Mouse (Mus musculus): Measurements from ENCODE around the gene Oca2.

Gene Oca2

GRCm38 (mm10) chr7:56239543-56239942 is at the start of gene Oca2:
Gene Oca2 (plus strand): TSS chr7:56239760.
- no peak for DNase-seq (ENCODE audit: low spot score in 2 of 2)

- no peak for DNase-seq (ENCODE audit: low spot score in 2 of 2)
These were observed 48.5 kb upstream of the Oca2 start for GRCm38 (mm10) chr7:56191041-56191440.

DNA sequence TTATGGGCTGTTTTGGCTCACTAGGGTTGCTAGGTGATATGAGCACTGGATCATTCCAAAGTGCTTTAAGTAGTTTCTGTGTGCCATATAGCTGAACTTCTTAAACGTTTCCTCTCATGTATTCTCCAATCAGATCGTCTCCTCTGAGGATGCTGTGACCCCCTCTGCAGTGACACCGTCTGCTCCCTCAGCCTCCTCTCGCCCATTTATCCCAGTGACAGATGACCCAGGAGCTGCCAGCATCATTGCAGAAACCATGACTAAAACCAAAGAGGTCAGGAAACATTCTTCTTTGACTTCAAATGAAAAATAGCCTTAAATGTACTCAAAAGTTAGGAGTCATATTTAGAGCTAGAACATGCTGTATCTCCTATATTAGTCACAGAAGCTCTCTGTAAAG is 47.9 kb upstream of the Oca2 start:
- DNase-seq (ENCODE audit: low spot score in 2 of 2): no peak

DNA sequence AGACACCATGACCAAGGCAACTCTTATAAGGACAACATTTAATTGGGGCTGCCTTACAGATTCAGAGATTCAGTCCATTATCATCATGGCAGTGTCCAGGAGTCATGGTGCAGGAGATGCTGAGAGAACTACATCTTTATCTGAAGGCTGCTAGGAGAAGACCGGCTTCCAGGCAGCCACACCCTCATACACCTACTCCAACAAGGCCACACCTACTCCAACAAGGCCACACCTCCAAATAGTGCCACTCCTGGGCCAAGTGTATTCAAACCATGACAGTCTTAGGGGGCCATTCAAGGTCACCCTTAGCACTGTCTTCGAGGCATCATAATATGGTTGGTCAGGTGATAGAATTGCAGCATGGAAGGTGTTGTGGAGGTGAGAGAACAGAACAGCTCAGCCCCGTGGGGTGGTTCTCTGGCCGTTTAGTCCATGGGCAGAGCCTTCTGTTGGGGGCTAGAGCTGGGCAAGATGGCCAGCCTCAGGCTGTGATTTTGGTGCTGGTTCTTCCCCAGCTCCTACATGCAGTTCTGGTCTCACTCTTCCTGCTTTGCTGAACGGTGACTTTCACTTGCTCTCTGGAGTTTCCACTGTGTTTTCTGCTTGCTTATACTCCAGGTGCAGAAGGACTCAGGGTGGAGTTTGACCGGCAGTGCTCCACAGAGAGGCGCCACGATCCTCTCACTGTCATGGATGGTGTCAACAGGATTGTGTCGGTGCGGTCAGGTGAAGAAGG is 37.9 kb upstream of the Oca2 start:
- no peak for DNase-seq (ENCODE audit: low spot score in 2 of 2)

- peak in 1 of 2 experiments; percentile 13 for DNase-seq (ENCODE audit: low spot score in 2 of 2)
These were observed 36.7 kb upstream of the Oca2 start for GRCm38 (mm10) chr7:56202843-56203242.

GRCm38 (mm10) chr7:56203286-56203685 is 36.3 kb upstream of the Oca2 start:
- no peak for DNase-seq (ENCODE audit: low spot score in 2 of 2)

- no peak for DNase-seq (ENCODE audit: low spot score in 2 of 2)
These were observed 34.7 kb upstream of the Oca2 start for GRCm38 (mm10) chr7:56204877-56205276.

DNA sequence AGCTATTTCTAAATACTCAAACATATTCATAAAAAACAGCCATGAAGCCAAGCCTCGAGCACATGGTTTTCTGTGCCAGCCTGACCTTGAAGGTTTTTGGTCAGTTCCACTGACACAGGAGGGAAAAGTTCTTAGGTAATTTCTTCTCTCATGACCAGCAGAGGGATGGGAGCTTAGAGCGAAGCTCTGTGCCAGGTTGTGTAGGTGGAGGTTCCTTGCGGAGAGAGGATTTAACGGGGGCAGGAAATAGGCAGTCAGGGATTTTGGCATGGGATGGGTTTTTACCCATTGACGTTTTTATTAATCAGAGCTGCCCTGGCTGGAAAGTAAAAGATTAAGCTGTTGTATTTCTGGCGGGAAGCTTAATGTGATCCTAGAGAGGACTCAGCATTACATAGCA is 18.7 kb upstream of the Oca2 start:
- DNase-seq (ENCODE audit: low spot score in 2 of 2): no peak

DNA sequence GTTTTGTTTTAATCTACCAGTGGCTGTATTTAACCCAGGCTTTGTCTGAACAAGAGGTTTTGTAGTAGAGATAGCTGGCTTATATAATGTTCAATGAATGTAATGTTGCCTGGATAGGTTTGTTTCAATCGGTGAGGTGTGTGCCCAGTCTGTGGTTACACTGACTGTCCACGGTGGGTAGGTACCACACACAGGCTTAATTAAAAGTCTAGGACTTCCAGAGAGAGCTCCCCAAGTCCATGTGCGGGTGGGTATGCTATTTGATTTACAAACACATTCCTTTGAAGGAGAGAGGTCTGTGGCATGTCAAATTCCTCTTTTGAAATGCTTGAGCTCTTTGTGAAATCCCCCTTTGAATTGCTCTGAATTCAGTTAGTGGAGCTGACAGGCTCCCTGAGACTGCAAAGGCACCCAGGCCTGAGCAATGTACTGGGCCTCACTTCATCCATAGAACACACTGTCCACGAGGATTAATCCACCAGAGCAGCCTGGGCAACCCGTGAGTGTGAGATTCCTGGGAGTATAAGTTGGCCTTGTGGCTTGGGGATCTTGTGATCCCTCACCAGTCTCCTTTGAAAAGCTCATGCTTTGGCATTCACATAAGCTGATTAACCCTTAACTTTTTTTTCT is 3.7 kb upstream of the Oca2 start:
- no peak for DNase-seq (ENCODE audit: low spot score in 2 of 2)

- no peak for DNase-seq (ENCODE audit: low spot score in 2 of 2)
These were observed 2.9 kb upstream of the Oca2 start for GRCm38 (mm10) chr7:56236617-56237016.

DNA sequence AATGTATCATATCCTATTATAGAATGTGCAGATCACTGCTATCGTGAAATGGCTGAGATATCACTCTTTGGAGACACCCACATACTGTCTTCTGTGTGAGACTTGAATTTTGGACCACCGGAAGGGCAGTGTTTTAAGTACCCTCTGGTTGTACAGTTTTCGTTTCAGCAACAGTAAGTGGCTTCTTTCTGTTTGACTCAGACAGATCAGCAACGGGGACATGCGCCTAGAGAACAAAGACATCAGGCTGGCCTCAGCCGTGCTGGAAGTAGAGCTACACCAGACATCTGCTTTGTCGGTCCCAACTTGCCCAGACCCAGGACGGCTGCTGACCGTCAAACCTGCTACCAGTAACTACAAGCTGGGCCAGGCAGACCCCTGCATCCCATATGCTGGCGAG is 15.0 kb downstream of the Oca2 start:
- no peak for DNase-seq (ENCODE audit: low spot score in 2 of 2)

- DNase-seq (ENCODE audit: low spot score in 2 of 2): no peak
These were observed 18.4 kb downstream of the Oca2 start for GRCm38 (mm10) chr7:56257875-56258441.

GRCm38 (mm10) chr7:56277506-56277905 is 37.9 kb downstream of the Oca2 start:
- no peak for DNase-seq (ENCODE audit: low spot score in 2 of 2)

GRCm38 (mm10) chr7:56291468-56292115 is 52.0 kb downstream of the Oca2 start:
- DNase-seq (ENCODE audit: low spot score in 2 of 2): no peak

DNA sequence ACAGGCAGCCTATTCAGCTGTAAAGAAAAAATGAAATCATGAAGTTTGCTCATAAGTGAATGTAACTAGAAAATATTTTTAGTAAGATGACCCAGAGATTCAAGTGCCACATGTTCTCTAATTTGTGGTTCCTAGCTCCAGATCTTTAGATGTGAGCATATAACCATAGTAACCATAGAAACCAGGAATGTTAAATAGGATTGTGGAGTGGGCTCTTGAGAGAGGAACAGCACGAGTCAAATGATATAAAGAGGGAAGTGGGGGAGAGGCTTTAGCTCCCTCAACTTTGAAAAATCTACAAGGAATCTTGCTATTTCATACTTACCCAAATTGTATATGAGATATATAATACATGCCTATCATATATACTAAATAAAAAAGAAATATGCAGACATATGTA is 64.8 kb downstream of the Oca2 start:
- no peak for DNase-seq (ENCODE audit: low spot score in 2 of 2)

DNA sequence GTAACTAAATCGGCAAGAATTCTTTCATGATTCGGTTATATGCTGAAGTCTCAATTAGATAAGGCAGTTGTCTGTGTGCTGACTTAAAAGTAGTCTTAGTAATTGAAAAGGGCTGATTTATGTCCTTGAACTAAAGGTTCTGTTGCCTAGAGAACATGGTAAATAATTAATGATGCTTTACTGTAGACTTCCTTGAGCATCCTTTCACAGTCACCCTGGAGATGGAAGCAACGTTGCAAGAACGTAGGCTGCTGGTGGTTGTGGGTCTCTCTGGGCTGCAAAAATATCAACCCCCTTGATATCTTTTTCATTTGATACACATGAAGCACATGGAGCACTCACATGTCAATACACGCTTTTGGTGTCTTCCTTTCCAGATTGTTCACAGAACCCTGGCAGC is 74.8 kb downstream of the Oca2 start:
- no peak for DNase-seq (ENCODE audit: low spot score in 2 of 2)

DNA sequence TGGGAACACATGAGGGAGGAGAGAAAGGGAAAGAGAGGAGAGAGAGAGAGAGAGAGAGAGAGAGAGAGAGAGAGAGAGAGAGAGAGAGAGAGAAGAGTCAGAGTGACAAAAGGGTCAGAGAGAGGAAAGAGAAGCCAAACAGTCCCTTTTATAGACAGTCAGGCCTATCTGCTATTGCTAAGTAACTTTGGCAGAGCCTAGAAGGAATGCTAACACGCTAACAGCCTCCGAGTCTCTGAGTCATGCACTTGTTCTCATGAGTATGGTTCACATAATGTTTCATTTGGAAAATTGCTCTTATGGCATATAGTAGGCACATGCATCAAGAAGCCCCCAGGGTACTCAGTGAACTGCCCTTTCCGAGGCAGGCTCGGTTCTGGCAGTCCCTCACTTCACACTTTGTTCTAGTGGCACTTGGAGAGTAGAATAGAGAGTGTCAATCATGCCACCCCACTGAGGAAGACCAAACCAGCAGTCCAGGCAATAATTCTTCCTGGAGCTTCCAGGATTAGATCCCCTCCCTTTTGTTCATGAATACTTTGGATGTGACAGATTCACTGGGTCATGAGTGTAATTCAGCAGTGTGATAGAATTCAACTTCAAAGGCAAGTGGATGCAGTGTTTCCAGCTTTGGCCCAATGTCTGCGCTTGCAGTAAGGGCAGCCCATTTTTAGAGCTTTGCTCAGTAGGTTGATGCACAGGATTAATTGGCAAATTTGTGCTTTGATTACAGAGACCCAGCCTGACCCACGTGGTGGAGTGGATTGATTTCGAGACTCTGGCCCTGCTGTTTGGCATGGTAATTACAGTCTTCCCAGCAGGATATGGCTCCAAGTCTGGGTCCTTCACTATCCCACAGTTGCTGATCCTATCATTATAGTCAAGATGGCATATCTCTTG is 76.3 kb downstream of the Oca2 start:
- DNase-seq (ENCODE audit: low spot score in 2 of 2): no peak

GRCm38 (mm10) chr7:56327738-56328137 is 88.2 kb downstream of the Oca2 start:
- DNase-seq (ENCODE audit: low spot score in 2 of 2): no peak

GRCm38 (mm10) chr7:56348528-56348927 is 109.0 kb downstream of the Oca2 start:
- no peak for DNase-seq (ENCODE audit: low spot score in 2 of 2)

DNA sequence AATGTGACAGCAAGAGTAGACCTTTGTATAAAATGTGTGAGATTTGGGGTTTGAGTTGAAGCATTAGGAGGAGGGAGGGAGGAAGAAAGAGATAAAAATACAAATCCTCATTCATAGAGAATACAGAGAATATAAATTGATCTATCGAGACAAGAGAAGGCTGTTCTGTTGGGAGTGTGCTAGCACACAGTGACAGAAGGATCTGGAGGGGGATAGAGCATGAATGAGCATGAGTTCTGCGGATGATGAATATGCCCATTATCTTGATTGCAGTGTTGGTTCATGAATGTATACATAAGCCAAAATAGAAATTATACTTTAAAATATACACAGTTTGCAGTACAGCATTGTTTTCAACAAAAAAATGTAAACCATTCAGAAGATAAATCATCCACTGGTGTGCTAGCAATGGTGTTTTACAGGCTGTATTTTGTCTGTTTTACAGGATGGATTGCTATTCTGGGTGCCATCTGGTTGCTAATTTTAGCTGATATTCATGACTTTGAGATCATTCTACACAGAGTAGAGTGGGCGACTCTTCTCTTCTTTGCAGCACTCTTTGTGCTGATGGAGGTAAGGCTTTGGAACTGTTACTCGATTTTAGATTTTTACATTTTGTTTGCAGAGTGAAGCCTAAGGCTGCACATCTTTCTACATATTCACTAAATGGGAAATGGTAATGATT is 117.2 kb downstream of the Oca2 start:
- DNase-seq (ENCODE audit: low spot score in 2 of 2): no peak

DNA sequence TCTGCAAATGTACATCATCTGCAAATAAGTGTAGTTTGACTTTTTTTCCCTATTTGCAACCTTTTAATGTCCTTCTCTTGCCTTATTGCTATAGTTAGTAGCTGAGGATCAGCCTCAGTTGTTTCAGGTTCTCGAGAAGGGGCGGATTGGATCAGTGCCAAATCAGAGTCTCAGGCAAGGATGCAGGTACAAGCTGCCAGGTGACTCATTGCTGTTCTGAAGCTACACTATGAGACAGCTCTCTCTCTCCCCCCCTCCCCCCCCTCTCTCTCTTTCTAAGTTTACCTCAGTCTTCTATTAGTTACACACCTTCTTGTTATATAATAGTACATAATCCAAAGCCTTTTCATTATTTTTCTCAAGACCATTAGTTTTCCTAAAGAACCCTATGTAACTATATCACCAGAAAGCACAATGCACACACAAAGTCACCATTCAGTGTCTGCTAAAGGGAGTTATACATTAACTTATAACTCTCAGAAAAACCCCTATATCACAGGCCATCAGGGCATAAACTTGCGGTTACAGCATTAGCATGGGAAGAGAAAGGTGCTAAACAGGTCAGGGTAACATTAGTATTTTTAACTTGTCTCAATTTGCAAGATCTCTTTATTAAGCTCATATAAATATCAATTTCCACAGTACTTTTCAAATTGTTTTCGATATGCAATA is 142.3 kb downstream of the Oca2 start:
- DNase-seq (ENCODE audit: low spot score in 2 of 2): no peak

Data from natural killer cell, adult 2 months (primary cell).